Mouse (Mus musculus): ENCODE measurements around the gene Aurkb.

Gene Aurkb

DNA sequence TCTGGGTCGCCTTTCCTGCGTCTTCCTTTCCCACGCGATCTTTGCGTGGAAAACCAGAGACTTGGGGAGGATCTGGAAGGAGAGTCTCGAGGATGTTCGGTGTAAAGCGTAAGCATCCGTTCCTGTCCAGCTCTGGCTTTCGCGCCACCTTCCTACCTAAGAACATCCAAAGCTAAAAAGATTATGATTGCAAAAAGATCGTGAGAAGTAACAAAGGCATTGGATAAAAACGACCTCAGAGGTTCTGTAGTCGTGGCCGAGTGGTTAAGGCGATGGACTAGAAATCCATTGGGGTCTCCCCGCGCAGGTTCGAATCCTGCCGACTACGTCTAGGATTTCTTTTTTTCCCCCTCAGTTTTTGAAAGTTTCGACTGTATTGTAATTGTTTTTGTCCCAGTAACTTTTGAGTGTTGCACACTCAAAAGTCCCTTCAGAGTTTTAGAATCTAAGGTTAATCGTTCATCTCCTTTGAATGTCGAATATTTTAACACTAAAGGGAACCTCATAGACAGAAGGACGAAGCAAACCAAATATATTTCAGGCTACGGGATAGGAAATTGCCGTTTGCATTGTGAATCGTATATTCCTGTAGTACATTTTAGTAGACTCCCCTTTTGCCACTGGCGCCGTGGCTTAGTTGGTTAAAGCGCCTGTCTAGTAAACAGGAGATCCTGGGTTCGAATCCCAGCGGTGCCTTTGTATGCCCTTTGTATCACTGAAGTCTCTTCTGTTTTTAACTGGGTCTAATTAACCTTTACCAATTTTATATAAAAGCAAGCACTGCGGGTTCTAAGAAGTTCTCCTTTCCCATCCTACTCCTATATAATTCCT lies 8.0 kb upstream of the Aurkb start:
- DNase-seq, result peak; percentile 88

- no peak for DNase-seq
Observed at GRCm38 (mm10) chr11:69038173-69038572, 7.3 kb upstream of the Aurkb start.

DNA sequence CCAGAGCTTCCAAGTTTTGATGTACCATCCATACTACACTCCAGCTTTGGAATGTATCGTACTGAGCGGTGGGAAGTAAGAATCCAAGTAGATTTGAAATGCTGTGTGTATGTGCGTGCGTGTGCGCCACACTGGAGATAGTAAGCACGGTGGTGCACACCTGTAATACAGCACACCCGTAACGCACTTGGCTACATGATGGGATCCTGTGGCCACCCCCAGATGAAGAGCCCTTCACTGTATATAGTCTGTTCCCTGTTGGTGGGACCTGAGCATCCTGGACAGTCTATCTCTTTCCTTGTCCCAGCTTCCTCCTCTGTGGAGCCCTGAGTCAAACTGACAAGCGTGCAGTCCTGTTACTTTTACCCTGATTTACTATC lies 938 bp downstream of the Aurkb start:
- DNase-seq, result no peak

- no peak for DNase-seq
Observed at GRCm38 (mm10) chr11:69047592-69047991, 2.1 kb downstream of the Aurkb start.

GRCm38 (mm10) chr11:69048151-69048550 lies 2.7 kb downstream of the Aurkb start:
- DNase-seq, result no peak

GRCm38 (mm10) chr11:69050748-69051147 lies 5.3 kb downstream of the Aurkb start:
- DNase-seq, result no peak

DNA sequence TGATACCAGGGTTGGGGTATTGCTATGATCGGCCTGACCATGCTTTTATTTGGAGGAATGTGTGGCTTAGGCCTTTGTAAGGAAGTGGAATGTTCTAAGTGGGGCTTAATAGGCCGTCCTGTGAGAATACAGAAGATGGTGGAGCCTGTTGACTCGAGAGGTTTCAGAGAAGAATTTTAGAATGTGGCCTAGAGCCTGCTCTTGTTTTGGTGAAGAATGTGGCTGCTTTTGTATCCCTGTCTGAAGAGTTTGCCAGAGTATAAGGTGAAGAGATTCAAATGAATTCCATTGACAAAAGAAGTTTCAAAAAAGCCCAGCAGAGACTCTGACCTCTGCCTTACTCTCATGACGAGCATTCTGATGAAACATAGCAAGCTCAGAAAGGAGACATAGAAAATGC lies 6.3 kb downstream of the Aurkb start:
- no peak for DNase-seq

DNA sequence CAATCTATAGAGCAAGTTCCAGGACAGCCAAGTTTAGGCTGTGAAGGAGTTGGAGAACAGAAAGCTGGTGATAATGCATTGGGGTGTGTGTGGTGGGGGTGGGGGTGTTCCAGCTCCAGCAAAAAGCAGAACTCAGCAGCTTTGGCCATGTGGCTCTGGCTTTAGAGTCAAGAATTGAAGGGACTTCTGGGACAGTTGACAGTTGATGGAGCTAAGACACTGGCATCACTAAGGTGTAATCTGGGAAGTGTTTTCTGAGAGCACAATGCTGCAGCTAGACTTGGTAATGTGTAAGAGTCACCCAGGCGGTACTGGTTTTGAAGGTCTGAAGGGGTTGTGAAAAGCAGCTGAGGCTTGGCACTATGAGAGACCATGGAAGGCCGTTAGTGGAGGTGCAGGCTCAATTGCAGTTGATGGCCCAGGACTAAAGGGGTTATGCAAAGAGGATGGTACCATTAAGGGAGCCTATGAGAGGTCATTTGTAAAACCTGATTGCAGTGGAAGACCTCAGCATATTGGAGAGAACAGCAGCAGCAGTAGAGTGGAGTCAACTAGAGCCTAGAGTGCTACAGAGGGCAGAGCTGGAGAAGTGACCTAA lies 7.5 kb downstream of the Aurkb start:
- no peak for DNase-seq

- no peak for DNase-seq
Observed at GRCm38 (mm10) chr11:69053848-69054247, 8.4 kb downstream of the Aurkb start.

- DNase-seq, result no peak
Observed at GRCm38 (mm10) chr11:69058265-69058664, 12.8 kb downstream of the Aurkb start.

DNA sequence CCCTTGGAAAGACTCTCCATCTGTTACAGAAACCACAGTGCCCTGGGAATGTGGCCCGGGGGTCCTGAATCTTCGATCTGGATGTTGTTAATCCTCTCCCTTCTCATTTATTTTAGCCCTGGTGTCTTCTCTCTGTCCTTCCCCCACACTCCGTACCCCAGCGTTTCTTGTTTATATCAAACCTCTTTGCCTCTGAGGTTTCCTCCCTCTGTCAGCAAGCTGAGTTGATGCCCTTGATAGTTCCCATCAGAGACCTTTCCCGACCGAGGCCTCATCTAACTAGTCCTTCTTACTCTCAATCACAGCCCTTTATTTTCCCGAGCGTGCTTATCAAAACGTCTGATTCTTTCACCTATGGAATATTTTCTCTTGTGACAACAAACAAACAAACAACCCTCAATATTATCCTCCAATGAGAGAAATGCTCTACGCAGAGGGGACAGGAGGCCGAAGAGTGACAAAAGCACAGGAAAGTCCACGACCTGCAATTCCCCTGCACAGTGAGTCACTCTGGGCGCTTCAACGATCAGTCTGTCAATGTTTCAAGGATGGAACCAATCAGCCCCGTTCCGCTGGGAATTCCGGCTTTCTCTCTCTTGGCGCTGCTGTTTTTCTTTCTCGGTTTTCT lies 13.4 kb downstream of the Aurkb start:
- no peak for DNase-seq

GRCm38 (mm10) chr11:69059357-69059974 lies 14.0 kb downstream of the Aurkb start, which contains the start of gene Borcs6:
Gene Borcs6 (plus strand): TSS chr11:69059717.
- DNase-seq, result peak; percentile 94

- DNase-seq, result no peak
Observed at GRCm38 (mm10) chr11:69059975-69060411, 14.5 kb downstream of the Aurkb start.

GRCm38 (mm10) chr11:69060448-69061254 lies 15.2 kb downstream of the Aurkb start:
- DNase-seq, result peak; percentile 54

- DNase-seq, result no peak
Observed at GRCm38 (mm10) chr11:69061255-69061912, 15.9 kb downstream of the Aurkb start.

DNA sequence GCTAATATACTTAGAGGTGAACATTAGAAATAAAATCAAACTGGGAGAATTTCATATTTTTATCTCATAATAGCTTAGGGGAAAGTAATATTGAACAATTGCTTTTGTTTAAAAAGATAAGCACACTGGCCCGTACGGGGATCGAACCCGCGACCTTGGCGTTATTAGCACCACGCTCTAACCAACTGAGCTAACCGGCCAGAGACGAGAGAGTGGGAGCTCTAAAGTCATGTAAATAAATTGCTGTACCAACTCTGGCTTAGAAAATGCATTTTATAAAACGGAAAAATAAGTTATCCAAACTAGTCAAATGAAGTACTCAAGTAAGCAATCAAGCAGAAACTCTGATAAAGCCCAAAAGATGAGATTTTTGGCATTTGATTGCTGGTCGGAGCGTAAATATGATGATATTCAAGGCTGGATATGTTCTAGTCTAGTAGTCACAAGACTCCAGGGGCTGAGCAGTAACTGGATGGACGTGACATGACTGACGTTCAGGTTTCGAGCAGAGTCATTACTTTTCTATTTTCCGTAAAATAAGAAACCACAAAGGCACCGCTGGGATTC lies 16.8 kb downstream of the Aurkb start:
- peak; percentile 87 for DNase-seq

GRCm38 (mm10) chr11:69062761-69063224 lies 17.3 kb downstream of the Aurkb start:
- peak; percentile 99 for DNase-seq

DNA sequence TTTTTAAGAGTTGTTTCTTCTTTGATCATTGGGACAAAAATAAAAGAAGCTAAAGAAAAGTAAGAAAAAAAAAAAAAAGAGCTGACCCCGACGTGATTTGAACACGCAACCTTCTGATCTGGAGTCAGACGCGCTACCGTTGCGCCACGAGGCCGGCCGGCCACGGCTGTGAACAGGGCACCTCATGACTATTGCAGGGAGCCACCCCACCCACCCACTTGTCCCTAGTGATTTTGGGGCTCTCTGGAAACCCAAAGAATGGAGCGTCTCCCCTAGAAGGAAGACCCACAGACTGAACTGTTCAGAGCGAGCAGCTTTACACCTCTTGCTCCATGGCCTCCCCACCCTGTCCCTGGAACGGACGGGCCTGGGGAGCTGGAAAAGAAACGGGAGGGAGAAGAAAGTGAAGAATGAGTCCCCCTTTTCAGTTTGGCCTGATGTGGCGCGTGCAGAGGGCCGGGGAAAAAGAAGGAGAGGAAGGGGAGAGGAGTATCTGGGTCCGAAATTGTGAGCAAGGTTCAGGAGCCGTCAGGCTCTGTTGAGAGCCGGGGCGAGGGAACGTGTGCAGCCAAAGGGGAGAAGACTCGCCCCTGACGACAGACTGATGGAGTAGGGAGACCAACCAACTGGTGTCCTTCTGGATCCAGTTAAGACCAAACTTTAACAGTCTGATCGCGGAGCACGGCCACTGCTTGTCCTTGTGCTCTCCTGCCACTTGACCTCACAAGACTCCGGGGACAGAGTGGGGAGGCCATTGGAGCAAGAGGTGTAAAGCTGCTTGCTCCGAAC lies 18.2 kb downstream of the Aurkb start:
- DNase-seq, result peak; percentile 82

DNA sequence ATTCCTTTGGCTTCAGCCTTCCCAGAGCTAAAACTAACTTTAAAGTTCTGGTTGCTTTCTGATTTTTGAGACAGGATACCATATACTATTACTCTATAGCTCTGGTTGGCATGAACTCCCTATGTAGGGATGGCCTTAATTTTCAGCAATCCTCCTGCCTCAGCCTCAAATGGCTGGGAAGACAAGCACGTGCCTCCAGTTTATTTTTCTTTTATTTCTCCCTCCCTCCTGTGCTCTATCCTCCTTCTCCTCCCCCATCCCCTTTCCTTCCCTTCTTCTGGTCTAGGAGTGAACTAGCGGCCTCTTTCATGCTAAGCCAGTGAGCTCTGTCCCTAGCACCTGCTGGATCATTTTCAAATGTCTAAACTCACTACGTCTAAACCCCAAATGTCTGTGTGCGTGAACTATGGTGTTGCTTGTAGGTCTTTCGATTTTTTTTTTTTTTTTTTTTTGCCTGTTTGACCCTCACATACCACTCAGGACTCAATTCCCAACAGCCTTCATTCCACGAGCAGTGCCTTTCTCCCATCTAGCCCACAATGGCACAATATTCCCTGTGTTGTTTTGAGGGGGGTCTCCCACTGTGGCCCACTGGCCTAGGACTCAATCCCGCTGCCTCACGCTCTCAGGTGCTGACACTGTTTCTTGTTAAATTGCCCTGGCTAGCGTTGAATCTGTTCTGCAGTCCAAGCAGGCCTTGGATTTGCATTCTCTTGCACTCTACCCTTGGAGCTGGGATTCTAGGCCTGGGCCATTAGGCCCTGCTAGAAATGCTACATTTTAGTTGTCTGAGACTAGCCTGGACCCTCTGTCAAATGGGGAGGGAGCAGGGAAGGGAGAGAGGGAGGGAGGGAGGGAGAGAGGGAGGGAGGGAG lies 19.0 kb downstream of the Aurkb start:
- DNase-seq, result no peak
